Mouse (Mus musculus): ENCODE data around the gene Tmem240. TPM values are rescaled to one million over a fixed set of nuclear protein-coding genes. Genes with fewer than 3 reads are reported as not detected.
"Not testable (repeated sequence)": the region's sequence is repeated elsewhere in the genome, so short reads cannot be mapped to it uniquely, and the experiment has no call there.

Tmem240 gene
- total RNA-seq, 2 experiments from 2014 or later, result 0.57 to 0.66 TPM

- DNase-seq; intact Hi-C loops (cut with DNase I; ENCODE audit: low total_unique reads): not testable (repeated sequence)
Observed at GRCm38 (mm10) chr4:155788833-155789232, 54.2 kb downstream of the Tmem240 start.

GRCm38 (mm10) chr4:155790021-155790489, 55.5 kb downstream of the Tmem240 start, which contains the start of gene Ankrd65:
Ankrd65 (plus strand) TSS chr4:155790439.
- intact Hi-C loops (cut with DNase I; ENCODE audit: low total_unique reads), result no loop called here
- DNase-seq, result no peak

Small RNAs within 50 kb of the gene (microRNA-seq; reads per million reads assigned to microRNA genes)
- gene Gm27743, result 0 reads per million in 2 experiments

Other genes starting within 250 kb of the Tmem240 start
- gene Gnb1, start 243.4 kb upstream of the Tmem240 start, total RNA-seq (2021), result 100 to 1,000 TPM; 104 to 119 TPM
- 10 to 100 TPM; 14.5 to 19.6 TPM for gene Nadk, start 172.4 kb upstream of the Tmem240 start, total RNA-seq (2021)
- gene Slc35e2, start 133.4 kb upstream of the Tmem240 start, total RNA-seq (2021), result 1 to 10 TPM; 4.6 to 4.7 TPM
- 10 to 100 TPM; 25.9 TPM for gene Cdk11b, start 109.9 kb upstream of the Tmem240 start, total RNA-seq (2021)
- gene Gm10563, start 89.4 kb upstream of the Tmem240 start, total RNA-seq (2021), result not detected
- 10 to 100 TPM in 1 of 2 experiments, 1 to 10 TPM in 1; 8.0 to 11.4 TPM for gene Mmp23, start 81.4 kb upstream of the Tmem240 start, total RNA-seq (2021)
- 10 to 100 TPM; 11.3 to 13.3 TPM for gene Mib2, start 65.6 kb upstream of the Tmem240 start, total RNA-seq (2021)
- 1 to 10 TPM; 2.8 to 3.9 TPM for gene Fndc10, start 40.5 kb upstream of the Tmem240 start, total RNA-seq (2021)
- 10 to 100 TPM; 42.6 TPM for gene Ssu72, start 30.0 kb upstream of the Tmem240 start, total RNA-seq (2021)
- 10 to 100 TPM; 23.9 to 26.1 TPM for gene Atad3a, start 26.3 kb downstream of the Tmem240 start, total RNA-seq (2021)
- 10 to 100 TPM in 1 of 2 experiments, 1 to 10 TPM in 1; 9.0 to 13.8 TPM for gene Vwa1, start 39.9 kb downstream of the Tmem240 start, total RNA-seq (2021)
- gene Tmem88b, start 51.1 kb downstream of the Tmem240 start, total RNA-seq (2021), result 1 to 10 TPM; 1.3 to 1.4 TPM
- not detected for gene Ankrd65, start 55.6 kb downstream of the Tmem240 start, total RNA-seq (2021)
- gene Mrpl20, start 68.1 kb downstream of the Tmem240 start, total RNA-seq (2021), result 10 to 100 TPM; 45.4 to 48.3 TPM
- gene Ccnl2, start 77.7 kb downstream of the Tmem240 start, total RNA-seq (2021), result 10 to 100 TPM; 20.6 to 29.0 TPM
- gene Aurkaip1, start 96.5 kb downstream of the Tmem240 start, total RNA-seq (2021), result 10 to 100 TPM; 78.8 to 80.8 TPM
- gene Mxra8, start 104.9 kb downstream of the Tmem240 start, total RNA-seq (2021), result 10 to 100 TPM; 75.4 to 79.4 TPM
- 10 to 100 TPM; 88.6 to 89.4 TPM for gene Dvl1, start 112.6 kb downstream of the Tmem240 start, total RNA-seq (2021)
- gene Tas1r3, start 128.6 kb downstream of the Tmem240 start, total RNA-seq (2021), result under 1 TPM; 0.10 to 0.13 TPM
- gene Cptp, start 134.6 kb downstream of the Tmem240 start, total RNA-seq (2021), result 10 to 100 TPM; 16.5 to 17.0 TPM
- 10 to 100 TPM; 15.4 to 15.9 TPM for gene Ints11, start 134.7 kb downstream of the Tmem240 start, total RNA-seq (2021)
- 10 to 100 TPM in 1 of 2 experiments, 1 to 10 TPM in 1; 9.2 to 13.1 TPM for gene Pusl1, start 157.0 kb downstream of the Tmem240 start, total RNA-seq (2021)
- gene Acap3, start 157.0 kb downstream of the Tmem240 start, total RNA-seq (2021), result 10 to 100 TPM; 10.1 to 10.3 TPM
- gene Ube2j2, start 209.0 kb downstream of the Tmem240 start, total RNA-seq (2021), result 10 to 100 TPM; 46.3 to 51.7 TPM
- 10 to 100 TPM; 13.3 to 19.9 TPM for gene C1qtnf12, start 227.5 kb downstream of the Tmem240 start, total RNA-seq (2021)

Measured in gastrocnemius, postnatal 14 days (tissue).